Mouse (Mus musculus) stomach, embryonic 14.5 days (tissue): ENCODE data around the gene Itga6. TPM values are rescaled to one million over a fixed set of nuclear protein-coding genes. Genes with fewer than 3 reads are reported as not detected.

Source experiments
- ATAC-seq: fragments of 200-750 bp; cut with Nextera tagmentation; 2 replicates; pipeline ENCODE4 v1.8.0; 2017; ENCODE audit warnings: low read depth, moderate TSS enrichment; ENCODE audit not compliant: insufficient number of reproducible peaks, insufficient read depth, low FRiP score
- H3K27ac ChIP-seq: fragments of 300-500 bp; sonication (generic); 2 replicates; pipeline ENCODE4 v1.5.1; 2014; ENCODE audit warnings: mild to moderate bottlenecking, low read length, moderate library complexity, mixed read lengths
- H3K27me3 ChIP-seq: fragments of 300-500 bp; sonication (generic); 2 replicates; pipeline ENCODE4 v1.6.1; 2014; ENCODE audit warnings: low read length, control low read depth, mixed read lengths; ENCODE audit not compliant: control insufficient read depth, insufficient read depth
- H3K36me3 ChIP-seq: fragments of 300-500 bp; sonication (generic); 2 replicates; pipeline ENCODE4 v1.6.1; 2014; ENCODE audit warnings: mild to moderate bottlenecking, control low read depth, low read length, moderate library complexity, mixed read lengths; ENCODE audit not compliant: control insufficient read depth, insufficient read depth
- H3K4me1 ChIP-seq: fragments of 300-500 bp; sonication (generic); 2 replicates; pipeline ENCODE4 v1.6.1; 2014; ENCODE audit warnings: low read length, control low read depth, mixed read lengths; ENCODE audit not compliant: control insufficient read depth, insufficient read depth
- H3K4me2 ChIP-seq: fragments of 300-500 bp; sonication (generic); replicated peaks from 2 replicates; pipeline ENCODE4 v1.6.1; 2014; ENCODE audit warnings: low read depth, low read length, control low read depth
- H3K4me3 ChIP-seq: fragments of 300-500 bp; sonication (generic); 2 replicates; pipeline ENCODE4 v1.5.1; 2014; ENCODE audit warnings: low read depth, low read length, control low read depth
- H3K9ac ChIP-seq: fragments of 300-500 bp; sonication (generic); replicated peaks from 2 replicates; pipeline ENCODE4 v1.6.1; 2014; ENCODE audit warnings: low read depth, mild to moderate bottlenecking, control low read depth, low read length, moderate library complexity, mixed read lengths
- H3K9me3 ChIP-seq: fragments of 300-500 bp; sonication (generic); 2 replicates; pipeline ENCODE4 v1.6.1; 2016; ENCODE audit warnings: low read depth, low read length, control low read depth; ENCODE audit not compliant: control insufficient read depth
- WGBS: fragments of 180-500 bp; shearing (Covaris S2); extraction: QIAGEN DNeasy Blood & Tissue Kit; methylation state at CpG from one replicate; pipeline ENCODE4 v1.1.7; 2014; 5-methylcytosine and 5-hydroxymethylcytosine counted together
- polyA plus RNA-seq: library from polyadenylated mRNA; unstranded; fragments of >200 nt; fragmentation: Nextera tagmentation; extraction: Ambion mirVana; gene quantifications from 2 replicates; pipeline ENCODE4 v1.2.1, GENCODE M21; 2014

The Itga6 gene
- polyA plus RNA-seq, 1 experiment from 2014 or later = 65.5 TPM

DNA sequence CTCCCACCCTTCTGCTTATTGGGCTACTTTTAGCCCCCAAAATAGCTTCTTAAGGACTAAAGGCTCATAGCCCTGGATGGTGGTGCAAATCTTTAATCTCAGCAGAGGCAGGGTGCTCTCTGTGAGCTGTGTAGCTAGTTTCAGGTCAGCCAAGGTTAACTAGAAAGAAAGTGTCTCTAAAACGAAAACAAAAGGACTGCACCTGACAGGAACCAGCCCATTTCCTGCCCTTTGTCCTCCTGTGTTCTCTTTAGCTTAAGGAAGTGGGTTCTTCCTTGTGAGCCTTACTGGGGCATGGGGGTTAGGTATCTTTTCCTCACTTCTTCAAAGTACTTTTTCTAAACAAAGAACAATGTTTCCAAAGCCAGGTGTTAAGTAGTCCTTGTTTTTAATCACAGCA, 121.1 kb downstream of the Itga6 start:
- H3K4me2 ChIP-seq = no peak overlapping the region
- H3K36me3 ChIP-seq = no peaks in the 10 kb centered on the region
- WGBS = 50% methylated on average over 1 of the region's 1 CpGs
- H3K9me3 ChIP-seq = no peaks in the 10 kb centered on the region
- H3K4me1 ChIP-seq = no peaks in the 10 kb centered on the region
- no peaks in the 10 kb centered on the region for H3K27me3 ChIP-seq
- no peak for ATAC-seq
- no peak overlapping the region for H3K27ac ChIP-seq
- no peak overlapping the region for H3K4me3 ChIP-seq
- H3K9ac ChIP-seq = no peak overlapping the region

DNA sequence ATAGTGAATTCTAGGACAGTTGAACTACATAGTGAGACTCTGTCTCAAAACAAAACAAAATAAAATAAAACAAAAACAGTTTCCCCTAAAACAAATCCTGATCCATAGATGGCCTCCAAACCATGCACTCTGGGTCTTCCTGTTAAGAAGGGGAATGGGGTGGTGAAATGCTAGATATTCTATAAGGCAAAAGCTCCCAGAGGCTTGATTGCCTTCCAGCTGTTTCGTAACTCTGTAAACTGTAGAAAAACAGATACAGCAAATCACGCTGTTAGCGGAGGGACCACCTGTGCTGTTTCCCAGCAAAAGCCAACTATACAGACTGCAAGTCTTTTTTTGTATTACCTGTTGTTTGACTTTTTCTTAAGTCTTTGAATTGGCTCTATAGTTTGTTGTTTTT, 121.6 kb downstream of the Itga6 start:
- 72% methylated on average over 3 of the region's 3 CpGs for WGBS
- H3K27me3 ChIP-seq = no peaks in the 10 kb centered on the region
- H3K4me2 ChIP-seq = no peak overlapping the region
- no peaks in the 10 kb centered on the region for H3K9me3 ChIP-seq
- no peak for ATAC-seq
- no peaks in the 10 kb centered on the region for H3K36me3 ChIP-seq
- no peak overlapping the region for H3K4me3 ChIP-seq
- H3K9ac ChIP-seq = no peak overlapping the region
- no peaks in the 10 kb centered on the region for H3K4me1 ChIP-seq
- no peak overlapping the region for H3K27ac ChIP-seq

DNA sequence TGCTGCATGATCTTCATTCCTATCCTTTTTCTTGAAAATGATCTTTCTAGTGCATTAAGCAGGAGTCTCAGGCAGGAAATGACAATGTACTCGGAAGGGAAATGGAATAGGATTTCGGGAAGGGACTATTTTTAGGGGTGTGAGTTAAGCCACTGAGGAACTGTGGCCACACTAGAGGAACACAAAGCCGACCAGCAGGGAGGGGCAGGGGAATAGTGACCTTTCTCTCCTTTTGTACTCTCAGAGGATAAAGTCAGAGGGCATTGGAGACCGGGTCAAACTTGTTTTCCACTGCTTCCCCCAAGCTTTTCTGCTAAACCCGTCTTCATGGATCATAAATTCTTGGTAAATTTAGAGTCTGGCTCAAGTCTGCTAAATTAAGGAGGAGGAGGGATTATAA, 122.1 kb downstream of the Itga6 start:
- 35% methylated on average over 5 of the region's 5 CpGs for WGBS
- no peaks in the 10 kb centered on the region for H3K4me1 ChIP-seq
- no peak overlapping the region for H3K4me2 ChIP-seq
- no peaks in the 10 kb centered on the region for H3K9me3 ChIP-seq
- no peak overlapping the region for H3K9ac ChIP-seq
- H3K27me3 ChIP-seq = no peaks in the 10 kb centered on the region
- H3K4me3 ChIP-seq = no peak overlapping the region
- H3K36me3 ChIP-seq = no peaks in the 10 kb centered on the region
- no peak for ATAC-seq
- H3K27ac ChIP-seq = no peak overlapping the region

DNA sequence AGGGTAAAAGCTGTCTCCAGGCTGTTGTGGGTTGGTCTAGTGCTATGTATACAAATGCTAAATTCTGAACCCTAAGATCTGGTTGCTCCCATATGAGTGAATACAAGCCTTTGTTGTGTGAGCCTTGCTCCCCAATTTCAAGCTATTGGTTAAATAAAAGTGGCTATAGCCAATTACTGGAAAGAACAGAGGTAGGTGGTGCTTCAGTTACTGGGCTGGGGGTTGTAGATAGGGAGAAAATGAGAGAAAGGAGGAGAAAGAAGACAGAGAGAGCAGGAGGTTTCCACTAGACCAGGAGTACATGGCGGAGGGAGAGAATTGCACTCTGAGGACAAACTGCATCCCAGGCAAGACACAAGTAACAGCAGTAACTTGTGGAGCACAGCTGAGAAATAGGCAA, 122.8 kb downstream of the Itga6 start:
- ATAC-seq = no peak
- Histone ChIP-seq H3K27ac (no peak overlapping the region), H3K4me2 (no peak overlapping the region), H3K9me3 (no peaks in the 10 kb centered on the region), H3K4me1 (no peaks in the 10 kb centered on the region), H3K27me3 (no peaks in the 10 kb centered on the region), H3K9ac (no peak overlapping the region), H3K4me3 (no peak overlapping the region), H3K36me3 (no peaks in the 10 kb centered on the region)
- WGBS = 85% methylated on average over 1 of the region's 1 CpGs

- peak overlapping the region; percentile 91 for H3K4me2 ChIP-seq
- H3K36me3 ChIP-seq = no peaks in the 10 kb centered on the region; the same call in 1 of the 2 replicates
- WGBS = 75% methylated on average over 10 of the region's 10 CpGs
- H3K27me3 ChIP-seq = no peaks in the 10 kb centered on the region
- no peaks in the 10 kb centered on the region for H3K9me3 ChIP-seq
- ATAC-seq = no peak
- no peaks in the 10 kb centered on the region for H3K4me1 ChIP-seq
- peak overlapping the region; percentile 98; the same call in 1 of the 2 replicates for H3K27ac ChIP-seq
- H3K9ac ChIP-seq = no peak overlapping the region
- peak overlapping the region; percentile 83; the same call in 1 of the 2 replicates for H3K4me3 ChIP-seq
Observed at GRCm38 (mm10) chr2:71872141-71872540, 126.7 kb downstream of the Itga6 start.

- peak within 1 kb of the TSS; percentile 83 for H3K4me3 ChIP-seq
- no peaks in the 10 kb centered on the region for H3K9me3 ChIP-seq
- H3K27me3 ChIP-seq = no peaks in the 10 kb centered on the region
- ATAC-seq = peak; percentile 95
- no peaks in the 10 kb centered on the region for H3K4me1 ChIP-seq
- under 1% methylated on average over 55 of the region's 55 CpGs for WGBS
- peak within 1 kb of the TSS; percentile 91 for H3K4me2 ChIP-seq
- H3K27ac ChIP-seq = peak within 1 kb of the TSS; percentile 98
- H3K9ac ChIP-seq = peak within 1 kb of the TSS; percentile 68
- H3K36me3 ChIP-seq = no peaks in the 10 kb centered on the region; the same call in 1 of the 2 replicates
Observed at GRCm38 (mm10) chr2:71872801-71873443, 127.5 kb downstream of the Itga6 start, which contains the start of gene Pdk1. Gene Pdk1 (plus strand): TSS chr2:71873224.

DNA sequence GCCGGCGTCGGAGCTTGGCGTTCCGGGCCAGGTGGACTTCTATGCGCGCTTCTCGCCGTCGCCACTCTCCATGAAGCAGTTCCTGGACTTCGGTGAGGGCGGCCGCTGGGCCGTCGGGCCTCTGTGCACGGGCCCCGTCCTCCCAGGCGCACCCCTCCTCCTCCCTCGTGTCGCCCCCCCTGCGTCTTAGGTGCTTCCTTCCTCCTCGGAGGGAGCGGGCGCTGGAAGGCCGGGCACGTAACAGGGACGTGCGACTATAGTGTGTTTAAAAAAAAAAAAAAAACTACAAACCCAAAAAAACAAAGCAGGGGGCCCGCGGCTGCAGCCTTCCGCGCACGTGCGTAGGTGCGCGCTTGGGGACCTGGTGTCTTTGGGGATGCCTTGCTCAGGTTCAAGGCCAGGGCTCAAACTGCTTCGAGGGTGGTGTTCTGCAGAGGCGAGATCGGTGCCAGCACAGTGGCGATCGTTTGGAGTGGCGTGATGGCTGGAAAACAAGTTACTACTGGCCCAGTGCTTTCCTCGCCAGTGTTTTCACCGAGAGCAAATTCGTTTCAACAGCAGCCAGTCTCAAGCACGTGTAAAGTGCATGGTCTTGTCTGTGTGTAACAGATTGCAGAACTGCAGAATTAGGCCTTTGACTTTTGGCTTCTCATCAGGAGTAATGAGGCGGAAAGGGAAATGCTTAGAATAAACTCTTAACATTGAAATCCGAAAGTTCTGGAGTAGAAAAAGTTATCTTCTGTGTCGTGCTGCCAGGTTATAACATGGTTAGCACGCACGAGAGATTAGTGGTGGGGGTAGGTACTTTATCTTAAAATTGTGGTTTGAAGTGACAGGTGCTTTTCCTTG, 128.3 kb downstream of the Itga6 start:
- peak overlapping the region; percentile 68 for H3K9ac ChIP-seq
- no peaks in the 10 kb centered on the region for H3K27me3 ChIP-seq
- H3K9me3 ChIP-seq = no peaks in the 10 kb centered on the region
- 2% methylated on average over 50 of the region's 51 CpGs for WGBS
- peak overlapping the region; percentile 91 for H3K4me2 ChIP-seq
- peak overlapping the region; percentile 83 for H3K4me3 ChIP-seq
- H3K27ac ChIP-seq = peak overlapping the region; percentile 98
- ATAC-seq = peak; percentile 66
- H3K4me1 ChIP-seq = no peaks in the 10 kb centered on the region
- H3K36me3 ChIP-seq = no peaks in the 10 kb centered on the region; the same call in 1 of the 2 replicates

GRCm38 (mm10) chr2:71874422-71874821, 129.0 kb downstream of the Itga6 start:
- H3K9me3 ChIP-seq = no peaks in the 10 kb centered on the region
- H3K27ac ChIP-seq = no peak overlapping the region
- WGBS = 70% methylated on average over 2 of the region's 2 CpGs
- no peaks in the 10 kb centered on the region for H3K27me3 ChIP-seq
- H3K36me3 ChIP-seq = no peaks in the 10 kb centered on the region; the same call in 1 of the 2 replicates
- ATAC-seq = no peak
- H3K4me2 ChIP-seq = peak overlapping the region; percentile 91
- no peaks in the 10 kb centered on the region for H3K4me1 ChIP-seq
- H3K9ac ChIP-seq = no peak overlapping the region
- H3K4me3 ChIP-seq = peak overlapping the region; percentile 83
